Mouse (Mus musculus) heart, adult 18-20 months (tissue): ENCODE results near the gene Ctbp1. TPM values are rescaled to one million over a fixed set of nuclear protein-coding genes. Genes with fewer than 3 reads are reported as not detected.

Experiments
- DNase-seq, 2 experiments: peaks; one replicate each; pipeline ENCODE4 v3.0.0; 2021 to 2022; ENCODE audit warnings: mixed read lengths in 1 of 2
- long read RNA-seq, 2 experiments: library from polyadenylated mRNA; stranded (forward); transcript quantifications; one replicate each; pipeline ENCODE4 v2.0.0; 2021
- total RNA-seq, 2 experiments: library from RNA; stranded (reverse); gene quantifications; 2 replicates each; pipeline ENCODE4 v1.2.3; 2021

The Ctbp1 gene
- 100 to 1,000 TPM; 216 to 232 TPM for total RNA-seq
- long read RNA-seq, experiment 1, transcript Ctbp1-211 (10 exons, 2,436 nt), result minor isoform, 33 of 355 reads
- long read RNA-seq, experiment 1, transcript Ctbp1-201 (9 exons, 2,279 nt), result major isoform, 87 of 355 reads
- long read RNA-seq, experiment 1, partial matches to known transcripts, result 12 of 355 reads
- long read RNA-seq, experiment 1, other reads (novel, unspliced or antisense), result 221 of 355 reads
- long read RNA-seq, experiment 2, transcript Ctbp1-211 (10 exons, 2,436 nt), result minor isoform, 21 of 177 reads
- long read RNA-seq, experiment 2, transcript Ctbp1-201 (9 exons, 2,279 nt), result major isoform, 29 of 177 reads
- long read RNA-seq, experiment 2, partial matches to known transcripts, result 2 of 177 reads
- long read RNA-seq, experiment 2, other reads (novel, unspliced or antisense), result 122 of 177 reads

- peak; percentile 92 to 95 for DNase-seq
These were observed at the start of gene Ctbp1 for GRCm38 (mm10) chr5:33274953-33275454. Gene Ctbp1 (minus strand): TSS chr5:33274994.

- DNase-seq, result no peak
These were observed 49.7 kb upstream of the Ctbp1 start for GRCm38 (mm10) chr5:33324491-33324890.

GRCm38 (mm10) chr5:33312192-33312591 is 37.4 kb upstream of the Ctbp1 start:
- DNase-seq, result no peak

GRCm38 (mm10) chr5:33310704-33311462 is 36.1 kb upstream of the Ctbp1 start:
- no peak for DNase-seq

GRCm38 (mm10) chr5:33301801-33302200 is 27.0 kb upstream of the Ctbp1 start:
- DNase-seq, result no peak

- peak in 1 of 2 experiments; percentile 34 for DNase-seq
These were observed 22.4 kb upstream of the Ctbp1 start for GRCm38 (mm10) chr5:33297164-33297563.

- no peak for DNase-seq
These were observed 19.1 kb upstream of the Ctbp1 start for GRCm38 (mm10) chr5:33293796-33294430.

- DNase-seq, result no peak
These were observed 9.2 kb upstream of the Ctbp1 start for GRCm38 (mm10) chr5:33283951-33284350.

- DNase-seq, result no peak
These were observed 6.6 kb upstream of the Ctbp1 start for GRCm38 (mm10) chr5:33281428-33281827.

GRCm38 (mm10) chr5:33278950-33279349 is 4.2 kb upstream of the Ctbp1 start:
- DNase-seq, result peak in 1 of 2 experiments; percentile 38

GRCm38 (mm10) chr5:33277286-33277685 is 2.5 kb upstream of the Ctbp1 start:
- DNase-seq, result no peak

GRCm38 (mm10) chr5:33275754-33276153 is 960 bp upstream of the Ctbp1 start:
- DNase-seq, result peak in 1 of 2 experiments; percentile 2

GRCm38 (mm10) chr5:33274085-33274952 is 475 bp downstream of the Ctbp1 start:
- peak; percentile 94 for DNase-seq

- DNase-seq, result no peak
These were observed 1.1 kb downstream of the Ctbp1 start for GRCm38 (mm10) chr5:33273777-33274084.

- DNase-seq, result peak in 1 of 2 experiments; percentile 19
These were observed 1.7 kb downstream of the Ctbp1 start for GRCm38 (mm10) chr5:33272845-33273776.

GRCm38 (mm10) chr5:33272146-33272545 is 2.6 kb downstream of the Ctbp1 start:
- DNase-seq, result no peak

GRCm38 (mm10) chr5:33270568-33270967 is 4.2 kb downstream of the Ctbp1 start:
- DNase-seq, result peak; percentile 80 to 93

GRCm38 (mm10) chr5:33254416-33254815 is 20.4 kb downstream of the Ctbp1 start:
- peak in 1 of 2 experiments; percentile 36 for DNase-seq

- no peak for DNase-seq
These were observed 26.6 kb downstream of the Ctbp1 start for GRCm38 (mm10) chr5:33248186-33248585.

GRCm38 (mm10) chr5:33247387-33247786 is 27.4 kb downstream of the Ctbp1 start:
- peak in 1 of 2 experiments; percentile 44 for DNase-seq
